Mouse (Mus musculus) testis, adult 2 months (tissue): ENCODE results near the gene Tipin.

Experiments used
- CTCF ChIP-seq: fragments of 200-500 bp; IDR thresholded peaks from 2 replicates; pipeline ENCODE4 v1.5.1; 2012; ENCODE audit warnings: low read depth, mild to moderate bottlenecking, inconsistent platforms, low read length, moderate library complexity; ENCODE audit not compliant: control insufficient read depth, insufficient read depth, insufficient replicate concordance
- POLR2A ChIP-seq: fragments of 200-500 bp; IDR thresholded peaks from 2 replicates; pipeline ENCODE4 v1.6.1; 2012; ENCODE audit warnings: low read depth, mild to moderate bottlenecking, inconsistent platforms, low read length, moderate library complexity; ENCODE audit not compliant: control insufficient read depth

GRCm38 (mm10) chr9:64233656-64234055 lies 47.7 kb upstream of the Tipin start:
- TF ChIP-seq POLR2A (no peak), CTCF (no peak)
